Mouse (Mus musculus): ENCODE data around the gene Gin1. TPM values are rescaled to one million over a fixed set of nuclear protein-coding genes. Genes with fewer than 3 reads are reported as not detected.

Gene Gin1
- polyA plus RNA-seq, 1 experiment = 4.0 TPM

GRCm38 (mm10) chr1:97821282-97821681, 51.3 kb downstream of the Gin1 start:
- Histone ChIP-seq H3K36me3 (ENCODE audit: control insufficient read depth, insufficient read depth) (no peaks in the 10 kb centered on the region), H3K27me3 (ENCODE audit: control insufficient read depth, insufficient read depth, insufficient read length) (no peaks in the 10 kb centered on the region), H3K4me2 (ENCODE audit: low read depth) (no peak overlapping the region), H3K79me2 (ENCODE audit: control insufficient read depth, insufficient read depth) (no peaks in the 10 kb centered on the region), H3K4me3 (no peak overlapping the region), H3ac (ENCODE audit: control insufficient read depth, insufficient read length) (no peak overlapping the region)
- TF ChIP-seq USF1 (IDR thresholded peaks at IDR 0.05; ENCODE audit: low read depth) (no peak), TCF12 (IDR thresholded peaks at IDR 0.05; ENCODE audit: insufficient read depth, poor library complexity, severe bottlenecking) (no peak), REST (IDR thresholded peaks at IDR 0.05; ENCODE audit: insufficient read depth, insufficient read length) (no peak), TCF3 (IDR thresholded peaks at IDR 0.05; ENCODE audit: insufficient read length, low read depth) (no peak), MAX (IDR thresholded peaks at IDR 0.05; ENCODE audit: low read depth) (no peak), CEBPB (IDR thresholded peaks at IDR 0.05; ENCODE audit: insufficient read depth, poor library complexity, severe bottlenecking) (no peak), E2F4 (IDR thresholded peaks at IDR 0.05; ENCODE audit: insufficient read depth) (no peak), MYOD1 (IDR thresholded peaks at IDR 0.05; ENCODE audit: control insufficient read depth in 1 of 3, insufficient read length in 2 of 3, low read depth in 2 of 3) (no peak), MYOG (IDR thresholded peaks at IDR 0.05; ENCODE audit: control insufficient read depth in 1 of 3, insufficient read depth in 1 of 3, insufficient read length in 2 of 3, low read depth in 2 of 3) (no peak), POLR2AphosphoS2 (IDR thresholded peaks at IDR 0.05; ENCODE audit: insufficient read length, low read depth) (no peak), SRF (IDR thresholded peaks at IDR 0.05; ENCODE audit: control insufficient read depth, insufficient read length, low read depth) (no peak), POLR2A (IDR thresholded peaks at IDR 0.05; ENCODE audit: insufficient read length, low read depth) (no peak)

- no peak overlapping the region for H3K4me3 ChIP-seq
- TF ChIP-seq TCF3 (IDR thresholded peaks at IDR 0.05; ENCODE audit: insufficient read length, low read depth) (no peak), MYOD1 (IDR thresholded peaks at IDR 0.05; ENCODE audit: control insufficient read depth in 1 of 3, insufficient read length in 2 of 3, low read depth in 2 of 3) (no peak), MAX (IDR thresholded peaks at IDR 0.05; ENCODE audit: low read depth) (no peak), USF1 (IDR thresholded peaks at IDR 0.05; ENCODE audit: low read depth) (no peak), E2F4 (IDR thresholded peaks at IDR 0.05; ENCODE audit: insufficient read depth) (no peak), REST (IDR thresholded peaks at IDR 0.05; ENCODE audit: insufficient read depth, insufficient read length) (no peak), TCF12 (IDR thresholded peaks at IDR 0.05; ENCODE audit: insufficient read depth, poor library complexity, severe bottlenecking) (no peak), POLR2AphosphoS2 (IDR thresholded peaks at IDR 0.05; ENCODE audit: insufficient read length, low read depth) (no peak), SRF (IDR thresholded peaks at IDR 0.05; ENCODE audit: control insufficient read depth, insufficient read length, low read depth) (no peak), MYOG (IDR thresholded peaks at IDR 0.05; ENCODE audit: control insufficient read depth in 1 of 3, insufficient read depth in 1 of 3, insufficient read length in 2 of 3, low read depth in 2 of 3) (no peak), CEBPB (IDR thresholded peaks at IDR 0.05; ENCODE audit: insufficient read depth, poor library complexity, severe bottlenecking) (no peak)
- no peak overlapping the region for H3ac ChIP-seq (ENCODE audit: control insufficient read depth, insufficient read length)
- no peak overlapping the region for H3K4me2 ChIP-seq (ENCODE audit: low read depth)
- no peaks in the 10 kb centered on the region for H3K79me2 ChIP-seq (ENCODE audit: control insufficient read depth, insufficient read depth)
- H3K36me3 ChIP-seq (ENCODE audit: control insufficient read depth, insufficient read depth) = no peaks in the 10 kb centered on the region
- no peaks in the 10 kb centered on the region for H3K27me3 ChIP-seq (ENCODE audit: control insufficient read depth, insufficient read depth, insufficient read length)
These were observed 52.2 kb downstream of the Gin1 start for GRCm38 (mm10) chr1:97822203-97822602.

GRCm38 (mm10) chr1:97822904-97823303, 52.9 kb downstream of the Gin1 start:
- Histone ChIP-seq H3K4me3 (no peak overlapping the region), H3K27me3 (ENCODE audit: control insufficient read depth, insufficient read depth, insufficient read length) (no peaks in the 10 kb centered on the region), H3K4me2 (ENCODE audit: low read depth) (no peak overlapping the region), H3ac (ENCODE audit: control insufficient read depth, insufficient read length) (no peak overlapping the region), H3K36me3 (ENCODE audit: control insufficient read depth, insufficient read depth) (no peaks in the 10 kb centered on the region), H3K79me2 (ENCODE audit: control insufficient read depth, insufficient read depth) (no peaks in the 10 kb centered on the region)
- TF ChIP-seq POLR2A (IDR thresholded peaks at IDR 0.05; ENCODE audit: insufficient read length, low read depth) (no peak), CEBPB (IDR thresholded peaks at IDR 0.05; ENCODE audit: insufficient read depth, poor library complexity, severe bottlenecking) (no peak), SRF (IDR thresholded peaks at IDR 0.05; ENCODE audit: control insufficient read depth, insufficient read length, low read depth) (no peak), REST (IDR thresholded peaks at IDR 0.05; ENCODE audit: insufficient read depth, insufficient read length) (no peak), TCF12 (IDR thresholded peaks at IDR 0.05; ENCODE audit: insufficient read depth, poor library complexity, severe bottlenecking) (no peak), USF1 (IDR thresholded peaks at IDR 0.05; ENCODE audit: low read depth) (no peak), TCF3 (IDR thresholded peaks at IDR 0.05; ENCODE audit: insufficient read length, low read depth) (no peak), POLR2AphosphoS2 (IDR thresholded peaks at IDR 0.05; ENCODE audit: insufficient read length, low read depth) (no peak), MYOD1 (IDR thresholded peaks at IDR 0.05; ENCODE audit: control insufficient read depth in 1 of 3, insufficient read length in 2 of 3, low read depth in 2 of 3) (no peak), MYOG (IDR thresholded peaks at IDR 0.05; ENCODE audit: control insufficient read depth in 1 of 3, insufficient read depth in 1 of 3, insufficient read length in 2 of 3, low read depth in 2 of 3) (no peak), MAX (IDR thresholded peaks at IDR 0.05; ENCODE audit: low read depth) (no peak), E2F4 (IDR thresholded peaks at IDR 0.05; ENCODE audit: insufficient read depth) (no peak)

GRCm38 (mm10) chr1:97827566-97827965, 57.6 kb downstream of the Gin1 start:
- Histone ChIP-seq H3K4me2 (ENCODE audit: low read depth) (no peak overlapping the region), H3K79me2 (ENCODE audit: control insufficient read depth, insufficient read depth) (no peaks in the 10 kb centered on the region), H3ac (ENCODE audit: control insufficient read depth, insufficient read length) (no peak overlapping the region), H3K36me3 (ENCODE audit: control insufficient read depth, insufficient read depth) (no peaks in the 10 kb centered on the region), H3K27me3 (ENCODE audit: control insufficient read depth, insufficient read depth, insufficient read length) (no peaks in the 10 kb centered on the region), H3K4me3 (no peak overlapping the region)
- TF ChIP-seq MAX (IDR thresholded peaks at IDR 0.05; ENCODE audit: low read depth) (no peak), TCF3 (IDR thresholded peaks at IDR 0.05; ENCODE audit: insufficient read length, low read depth) (no peak), USF1 (IDR thresholded peaks at IDR 0.05; ENCODE audit: low read depth) (no peak), E2F4 (IDR thresholded peaks at IDR 0.05; ENCODE audit: insufficient read depth) (no peak), CEBPB (IDR thresholded peaks at IDR 0.05; ENCODE audit: insufficient read depth, poor library complexity, severe bottlenecking) (no peak), POLR2A (IDR thresholded peaks at IDR 0.05; ENCODE audit: insufficient read length, low read depth) (no peak), TCF12 (IDR thresholded peaks at IDR 0.05; ENCODE audit: insufficient read depth, poor library complexity, severe bottlenecking) (no peak), MYOG (IDR thresholded peaks at IDR 0.05; ENCODE audit: control insufficient read depth in 1 of 3, insufficient read depth in 1 of 3, insufficient read length in 2 of 3, low read depth in 2 of 3) (no peak), REST (IDR thresholded peaks at IDR 0.05; ENCODE audit: insufficient read depth, insufficient read length) (no peak), MYOD1 (IDR thresholded peaks at IDR 0.05; ENCODE audit: control insufficient read depth in 1 of 3, insufficient read length in 2 of 3, low read depth in 2 of 3) (no peak), POLR2AphosphoS2 (IDR thresholded peaks at IDR 0.05; ENCODE audit: insufficient read length, low read depth) (no peak), SRF (IDR thresholded peaks at IDR 0.05; ENCODE audit: control insufficient read depth, insufficient read length, low read depth) (no peak)

All from myocyte (in vitro differentiated cells).